Mouse (Mus musculus) small intestine, adult 2 months (tissue): Measurements from ENCODE around the gene Nploc4. TPM values are rescaled to one million over a fixed set of nuclear protein-coding genes. Genes with fewer than 3 reads are reported as not detected.

Experiments
- H3K27ac ChIP-seq: fragments of 200-500 bp; 2 replicates; pipeline ENCODE4 v1.5.1; 2012; ENCODE audit warnings: low read depth, low read length, control low read depth, inconsistent platforms; ENCODE audit not compliant: insufficient read depth
- H3K27me3 ChIP-seq: fragments of 200-500 bp; 2 replicates; pipeline ENCODE4 v1.6.1; 2012; ENCODE audit warnings: mild to moderate bottlenecking, moderate library complexity, low read length, inconsistent platforms; ENCODE audit not compliant: control insufficient read depth, insufficient read depth
- H3K36me3 ChIP-seq: fragments of 200-500 bp; 2 replicates; pipeline ENCODE4 v1.6.1; 2012; ENCODE audit warnings: mild to moderate bottlenecking, low read length, control low read depth, inconsistent platforms; ENCODE audit not compliant: control insufficient read depth, insufficient read depth
- H3K4me1 ChIP-seq: fragments of 200-500 bp; 2 replicates; pipeline ENCODE4 v1.6.1; 2012; ENCODE audit warnings: low read length, inconsistent platforms, mixed read lengths; ENCODE audit not compliant: control insufficient read depth, insufficient read depth, insufficient read length
- H3K4me3 ChIP-seq: fragments of 200-500 bp; 2 replicates; pipeline ENCODE4 v1.5.1; 2012; ENCODE audit warnings: low read depth, mild to moderate bottlenecking, control low read depth, inconsistent platforms, low read length, moderate library complexity
- CTCF ChIP-seq: fragments of 200-500 bp; IDR thresholded peaks from 2 replicates; pipeline ENCODE4 v1.5.1; 2012; ENCODE audit warnings: low read depth, mild to moderate bottlenecking, control low read depth, inconsistent platforms, low read length, moderate library complexity, mixed read lengths; ENCODE audit not compliant: insufficient replicate concordance, insufficient read length; ENCODE audit errors: extremely low read depth
- POLR2A ChIP-seq: fragments of 200-500 bp; IDR thresholded peaks from 2 replicates; pipeline ENCODE4 v1.6.1; 2012; ENCODE audit warnings: low read depth, mild to moderate bottlenecking, control low read depth, inconsistent platforms, low read length, moderate library complexity
- WGBS: fragments of 180-500 bp; shearing (Covaris S2); methylation state at CpG from one replicate; pipeline ENCODE4 v1.1.7; 2018; 5-methylcytosine and 5-hydroxymethylcytosine counted together
- polyA plus RNA-seq: library from polyadenylated mRNA; depleted of rRNA; stranded (reverse); fragments of >200 nt; gene quantifications from 2 replicates; pipeline ENCODE4 v1.2.3, GENCODE M21; 2012

Gene Nploc4
- polyA plus RNA-seq, 1 experiment = 54.8 TPM

- TF ChIP-seq POLR2A = no peak
- 0 out of 2 replicates have a peak, but pooled peaks have one; percentile 13 for TF ChIP-seq CTCF
- H3K4me3 ChIP-seq = no peak overlapping the region
- WGBS = 72% methylated on average over 13 of the region's 13 CpGs
- H3K4me1 ChIP-seq = peaks cover 10% of the 10 kb centered on the region
- no peaks in the 10 kb centered on the region for H3K27me3 ChIP-seq
- peaks cover 26% of the 10 kb centered on the region for H3K36me3 ChIP-seq
- no peak overlapping the region for H3K27ac ChIP-seq
Measured at GRCm38 (mm10) chr11:120373025-120373424, 64.5 kb downstream of the Nploc4 start.

GRCm38 (mm10) chr11:120369656-120370055 lies 67.9 kb downstream of the Nploc4 start:
- TF ChIP-seq POLR2A (no peak), CTCF (peak; percentile 73)
- 23% methylated on average over 8 of the region's 8 CpGs for WGBS

GRCm38 (mm10) chr11:120366443-120367027 lies 71.0 kb downstream of the Nploc4 start:
- H3K27ac ChIP-seq = no peak overlapping the region
- H3K4me1 ChIP-seq = peaks cover 5% of the 10 kb centered on the region
- H3K4me3 ChIP-seq = no peak overlapping the region
- no peaks in the 10 kb centered on the region for H3K27me3 ChIP-seq
- 0 out of 2 replicates have a peak, but pooled peaks cover 3% of the 10 kb centered on the region for H3K36me3 ChIP-seq
- 35% methylated on average over 7 of the region's 7 CpGs for WGBS
- TF ChIP-seq POLR2A (no peak), CTCF (no peak)

More at GRCm38 (mm10) chr11:120369656-120370055, 67.9 kb downstream of the Nploc4 start:
- Histone ChIP-seq H3K27ac (no peak overlapping the region), H3K36me3 (peaks cover 18% of the 10 kb centered on the region), H3K27me3 (no peaks in the 10 kb centered on the region), H3K4me1 (peaks cover 5% of the 10 kb centered on the region), H3K4me3 (no peak overlapping the region)

GRCm38 (mm10) chr11:120362891-120363290 lies 74.6 kb downstream of the Nploc4 start:
- Histone ChIP-seq H3K4me3 (no peak overlapping the region), H3K36me3 (no peaks in the 10 kb centered on the region), H3K27me3 (no peaks in the 10 kb centered on the region), H3K4me1 (peaks cover 4% of the 10 kb centered on the region; the same call in 1 of the 2 replicates), H3K27ac (no peak overlapping the region)
- 86% methylated on average over 6 of the region's 6 CpGs for whole genome bisulfite sequencing
- TF ChIP-seq CTCF = no peak
- no peak for TF ChIP-seq POLR2A

GRCm38 (mm10) chr11:120361295-120361694 lies 76.2 kb downstream of the Nploc4 start, which contains the start of gene Fscn2:
Gene Fscn2 (plus strand): TSS chr11:120361534.
- no peaks in the 10 kb centered on the region for H3K27me3 ChIP-seq
- H3K27ac ChIP-seq = no peak within 1 kb of the TSS
- H3K36me3 ChIP-seq = no peaks in the 10 kb centered on the region
- WGBS = 88% methylated on average over 10 of the region's 10 CpGs
- TF ChIP-seq POLR2A = no peak
- TF ChIP-seq CTCF = no peak
- H3K4me1 ChIP-seq = peaks cover 6% of the 10 kb centered on the region; the same call in 1 of the 2 replicates
- no peak within 1 kb of the TSS for H3K4me3 ChIP-seq

- TF ChIP-seq POLR2A (no peak), CTCF (no peak)
- WGBS = 88% methylated on average over 5 of the region's 5 CpGs
- Histone ChIP-seq H3K36me3 (no peaks in the 10 kb centered on the region), H3K27me3 (no peaks in the 10 kb centered on the region), H3K27ac (no peak overlapping the region), H3K4me3 (no peak overlapping the region), H3K4me1 (peaks cover 6% of the 10 kb centered on the region; the same call in 1 of the 2 replicates)
Measured at GRCm38 (mm10) chr11:120360755-120361154, 76.8 kb downstream of the Nploc4 start.

GRCm38 (mm10) chr11:120360062-120360461 lies 77.4 kb downstream of the Nploc4 start:
- TF ChIP-seq POLR2A = no peak
- TF ChIP-seq CTCF = no peak
- H3K36me3 ChIP-seq = no peaks in the 10 kb centered on the region
- no peaks in the 10 kb centered on the region for H3K27me3 ChIP-seq
- peaks cover 8% of the 10 kb centered on the region; the same call in 1 of the 2 replicates for H3K4me1 ChIP-seq
- H3K27ac ChIP-seq = no peak overlapping the region
- no peak overlapping the region for H3K4me3 ChIP-seq
- 19% methylated on average over 8 of the region's 8 CpGs for WGBS
